Mouse (Mus musculus) heart, embryonic 14.5 days (tissue): ENCODE measurements at regions not wholly inside any gene's neighbourhood (a gene's known extent, or its start where the extent isn't known, plus 50 kb on each side); places are given as distances from the start of the nearest gene placed in this dataset.

ENCODE experiments used
- ATAC-seq: fragments of 200-750 bp; cut with Nextera tagmentation; 2 replicates; pipeline ENCODE4 v1.8.0; 2017; ENCODE audit warnings: low read depth, moderate TSS enrichment; ENCODE audit not compliant: insufficient number of reproducible peaks, insufficient read depth, low FRiP score
- H3K27ac ChIP-seq, 2 experiments: fragments of 200-500 bp in 1 of 2; fragments of 300-500 bp in 1 of 2; sonication (generic) in 1 of 2; replicated peaks in 1 of 2; 2 replicates each; pipeline ENCODE4 v1.5.1; 2012 to 2014; ENCODE audit warnings: low read depth in 2 of 2, low read length in 2 of 2, control low read depth in 1 of 2, mild to moderate bottlenecking in 1 of 2, mixed read lengths in 1 of 2; ENCODE audit not compliant: control insufficient read depth in 1 of 2, insufficient read depth in 1 of 2
- H3K27me3 ChIP-seq: fragments of 300-500 bp; sonication (generic); 2 replicates; pipeline ENCODE4 v1.6.1; 2014; ENCODE audit warnings: mild to moderate bottlenecking, low read length, control low read depth; ENCODE audit not compliant: control insufficient read depth, insufficient read depth
- H3K36me3 ChIP-seq: fragments of 300-500 bp; sonication (generic); 2 replicates; pipeline ENCODE4 v1.6.1; 2014; ENCODE audit warnings: mild to moderate bottlenecking, control low read depth, low read length, mixed read lengths; ENCODE audit not compliant: control insufficient read depth, insufficient read depth
- H3K4me1 ChIP-seq, 2 experiments: fragments of 200-500 bp in 1 of 2; fragments of 300-500 bp in 1 of 2; sonication (generic) in 1 of 2; 2 replicates each; pipeline ENCODE4 v1.6.1; 2012 to 2014; ENCODE audit warnings: low read length in 2 of 2, control low read depth in 1 of 2, mixed read lengths in 1 of 2; ENCODE audit not compliant: control insufficient read depth in 2 of 2, insufficient read depth in 2 of 2
- H3K4me2 ChIP-seq: fragments of 300-500 bp; sonication (generic); 2 replicates; pipeline ENCODE4 v1.6.1; 2014; ENCODE audit warnings: mild to moderate bottlenecking, low read length
- H3K4me3 ChIP-seq, 2 experiments: fragments of 200-500 bp in 1 of 2; fragments of 300-500 bp in 1 of 2; sonication (generic) in 1 of 2; 2 replicates each; pipeline ENCODE4 v1.5.1; 2012 to 2014; ENCODE audit warnings: low read length in 2 of 2, mild to moderate bottlenecking in 2 of 2, control low read depth in 1 of 2, low read depth in 1 of 2, moderate library complexity in 1 of 2; ENCODE audit not compliant: control insufficient read depth in 1 of 2, insufficient read depth in 1 of 2
- H3K9ac ChIP-seq: fragments of 300-500 bp; sonication (generic); 2 replicates; pipeline ENCODE4 v1.6.1; 2014; ENCODE audit warnings: mild to moderate bottlenecking, low read length
- H3K9me3 ChIP-seq: fragments of 300-500 bp; sonication (generic); 2 replicates; pipeline ENCODE4 v1.6.1; 2016; ENCODE audit warnings: low read length, control low read depth; ENCODE audit not compliant: control insufficient read depth
- WGBS: fragments of 180-500 bp; shearing (Covaris S2); extraction: QIAGEN DNeasy Blood & Tissue Kit; methylation state at CpG from one replicate; pipeline ENCODE4 v1.1.7; 2014; 5-methylcytosine and 5-hydroxymethylcytosine counted together

DNA sequence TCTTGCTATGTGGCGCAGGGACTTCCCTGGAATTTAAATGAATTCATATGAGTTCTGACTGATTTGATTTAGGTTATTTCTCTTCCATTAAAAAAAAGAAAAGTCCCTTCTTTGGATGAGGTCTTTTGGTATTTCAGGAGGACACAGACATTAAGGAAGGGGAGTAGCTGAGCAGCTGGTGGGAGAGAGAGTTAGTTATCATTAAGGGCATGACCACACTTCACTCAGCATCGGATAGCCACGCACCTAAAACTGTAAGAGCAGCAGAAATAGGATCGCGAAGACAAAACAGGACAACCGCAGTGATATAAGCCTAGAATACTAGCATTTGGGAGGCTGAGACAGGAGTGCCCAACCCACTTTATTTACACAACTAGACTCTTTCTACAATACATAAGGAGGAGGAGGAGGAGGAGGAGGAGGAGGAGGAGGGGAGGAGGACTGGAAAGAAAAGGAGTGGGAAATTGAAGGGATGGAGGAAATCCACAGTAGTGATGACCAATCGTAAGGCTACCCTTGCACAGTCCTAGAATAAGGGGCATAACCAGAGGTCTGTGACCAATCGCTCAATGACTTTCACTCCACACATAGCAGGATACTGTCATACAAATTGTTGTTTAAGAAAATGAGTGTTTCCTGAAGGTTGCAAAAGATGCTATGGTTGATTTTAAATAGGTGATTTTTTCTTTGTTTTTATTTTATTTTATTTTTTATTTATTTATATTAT is 241.5 kb downstream of the Lipi start:
- H3K4me3 ChIP-seq, result no peak overlapping the region

DNA sequence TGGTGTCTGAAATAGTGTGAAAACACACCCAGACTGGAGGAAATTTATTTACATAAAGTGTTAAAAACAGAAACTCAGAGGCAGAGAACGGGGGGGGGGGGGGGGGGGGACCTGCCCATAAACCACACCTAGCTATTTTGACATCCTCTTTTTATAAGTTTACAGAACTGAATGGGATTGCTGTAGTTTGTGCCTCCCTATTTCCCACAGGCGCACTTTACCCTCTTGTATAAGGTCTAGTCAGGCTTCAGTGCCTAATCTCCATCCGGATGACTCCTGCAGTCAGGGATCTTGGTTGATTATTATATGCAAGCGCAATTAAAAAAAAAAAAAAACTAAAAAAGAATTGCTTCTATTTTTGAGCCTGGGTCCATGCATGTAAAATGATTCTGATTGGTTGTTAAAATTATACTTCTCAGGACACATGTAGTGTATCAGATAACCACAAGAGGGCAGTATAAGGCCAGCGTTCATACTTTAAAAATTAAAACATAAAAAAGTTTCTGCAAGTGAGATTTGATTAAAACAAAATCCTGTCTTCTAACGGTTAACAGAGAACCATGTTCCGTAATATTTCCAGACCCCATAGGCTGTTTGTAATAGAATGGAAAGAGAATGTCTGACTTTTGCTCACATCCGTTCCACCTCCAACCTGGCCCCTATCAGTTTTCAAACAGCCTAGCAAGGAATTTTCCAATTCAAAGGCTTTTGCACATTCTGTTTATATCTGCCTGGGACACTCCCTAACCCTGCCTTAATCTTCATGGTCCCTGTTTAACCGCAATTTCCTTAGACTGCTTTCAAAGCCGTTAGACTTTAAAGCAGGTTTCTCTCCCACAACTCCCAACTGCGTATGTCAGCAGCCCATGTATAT is 242.6 kb downstream of the Lipi start:
- Histone ChIP-seq H3K4me3 (no peak overlapping the region), H3K27ac (no peak overlapping the region), H3K36me3 (no peaks in the 10 kb centered on the region), H3K9ac (no peak overlapping the region), H3K27me3 (no peaks in the 10 kb centered on the region), H3K9me3 (no peaks in the 10 kb centered on the region), H3K4me1 (no peaks in the 10 kb centered on the region), H3K4me2 (peak overlapping the region; percentile 42)
- no peak for ATAC-seq
- WGBS, result 44% methylated on average over 11 of the region's 11 CpGs

More for the DNA sequence above, 241.5 kb downstream of the Lipi start:
- Histone ChIP-seq H3K4me1 (no peaks in the 10 kb centered on the region), H3K9ac (no peak overlapping the region), H3K9me3 (no peaks in the 10 kb centered on the region), H3K36me3 (no peaks in the 10 kb centered on the region), H3K27ac (no peak overlapping the region), H3K4me2 (no peak overlapping the region), H3K27me3 (no peaks in the 10 kb centered on the region)
- WGBS, result 73% methylated on average over 8 of the region's 8 CpGs
- no peak for ATAC-seq

DNA sequence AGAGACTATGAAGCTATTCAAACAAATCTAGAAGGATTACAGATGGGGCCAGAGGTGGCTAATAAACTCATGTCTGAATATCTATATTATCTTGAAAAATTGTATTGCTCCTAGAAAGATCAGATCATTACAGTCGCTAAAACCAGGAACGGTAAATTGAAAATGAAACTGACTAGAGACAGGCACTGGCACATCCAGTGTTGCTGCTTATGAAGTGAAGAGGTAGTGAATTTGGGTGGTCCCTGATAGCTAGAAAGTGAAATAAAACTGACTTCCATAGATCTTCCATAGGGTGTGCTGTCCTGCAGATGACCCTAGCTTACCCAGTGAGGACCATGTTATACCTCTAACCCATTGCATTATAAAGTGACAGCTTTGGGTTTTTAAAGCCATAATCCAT is 251.6 kb downstream of the Lipi start:
- Histone ChIP-seq H3K9ac (no peak overlapping the region), H3K36me3 (no peaks in the 10 kb centered on the region), H3K4me3 (no peak overlapping the region), H3K27me3 (no peaks in the 10 kb centered on the region), H3K9me3 (no peaks in the 10 kb centered on the region), H3K27ac (no peak overlapping the region), H3K4me1 (no peaks in the 10 kb centered on the region), H3K4me2 (no peak overlapping the region)
- 90% methylated on average over 2 of the region's 2 CpGs for WGBS
- ATAC-seq, result no peak

DNA sequence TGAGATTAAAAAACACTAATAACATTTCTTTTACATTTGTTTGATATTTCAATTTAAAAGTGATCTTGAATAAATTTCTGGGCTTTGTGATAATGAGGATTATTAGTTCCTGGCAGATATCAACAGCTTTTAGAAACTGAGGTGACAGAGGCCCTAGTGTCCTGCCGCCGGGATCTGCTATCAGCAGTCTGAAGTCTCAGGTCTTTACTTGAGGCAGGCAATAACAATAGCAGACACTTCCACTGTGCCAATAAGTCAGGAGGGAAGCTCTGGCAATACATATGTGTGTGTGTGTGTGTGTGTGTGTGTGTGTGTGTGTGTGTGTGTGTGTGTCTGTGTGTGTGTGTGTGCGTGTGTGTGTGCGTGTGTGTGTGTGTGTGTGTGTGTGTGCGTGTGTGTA is 252.1 kb downstream of the Lipi start:
- Histone ChIP-seq H3K4me1 (no peaks in the 10 kb centered on the region), H3K9me3 (no peaks in the 10 kb centered on the region), H3K36me3 (no peaks in the 10 kb centered on the region), H3K4me3 (no peak overlapping the region), H3K4me2 (no peak overlapping the region), H3K27me3 (no peaks in the 10 kb centered on the region), H3K27ac (no peak overlapping the region), H3K9ac (no peak overlapping the region)
- WGBS, result 59% methylated on average over 5 of the region's 5 CpGs
- no peak for ATAC-seq

DNA sequence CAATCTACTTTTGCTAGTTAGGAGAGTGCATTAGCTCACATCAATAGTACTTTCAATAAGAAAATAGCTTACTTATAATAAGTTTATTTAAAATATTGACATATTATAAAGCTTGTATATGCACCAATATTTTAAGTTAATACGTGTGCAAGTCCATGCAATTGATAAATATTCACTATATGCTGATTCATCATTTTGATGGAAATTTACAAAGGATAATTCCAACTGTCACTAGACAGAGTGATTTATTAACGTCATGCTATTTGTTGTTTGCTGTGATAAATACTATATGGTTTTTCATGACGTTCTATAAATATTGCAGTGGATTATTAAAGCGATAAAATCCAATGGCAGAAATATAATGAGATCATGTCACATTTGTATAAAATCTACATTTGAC is 253.0 kb downstream of the Lipi start:
- Histone ChIP-seq H3K36me3 (no peaks in the 10 kb centered on the region), H3K4me3 (no peak overlapping the region), H3K27ac (no peak overlapping the region), H3K9ac (no peak overlapping the region), H3K4me2 (no peak overlapping the region), H3K9me3 (no peaks in the 10 kb centered on the region), H3K4me1 (no peaks in the 10 kb centered on the region), H3K27me3 (no peaks in the 10 kb centered on the region)
- no peak for ATAC-seq
- WGBS, result 80% methylated on average over 4 of the region's 4 CpGs

DNA sequence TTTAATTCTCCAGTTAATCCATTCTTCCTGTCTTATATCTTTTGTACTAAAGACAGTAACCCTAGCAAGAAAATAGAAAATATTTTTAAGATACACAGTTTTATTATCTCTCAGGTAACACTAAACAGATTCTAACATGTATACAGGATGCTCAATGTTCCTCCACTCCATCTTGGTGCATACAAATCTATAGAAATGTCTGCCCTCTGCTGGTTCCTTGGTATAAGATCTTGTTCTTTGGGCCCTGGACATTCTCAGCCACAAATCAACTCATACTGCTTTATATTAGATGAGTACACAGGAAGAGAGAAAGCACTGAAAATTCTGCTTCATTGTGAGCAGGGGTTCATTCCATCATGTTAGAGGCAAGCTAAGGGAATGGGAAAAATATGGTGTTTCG is 260.6 kb downstream of the Lipi start:
- Histone ChIP-seq H3K4me1 (no peaks in the 10 kb centered on the region), H3K4me3 (no peak overlapping the region), H3K9me3 (no peaks in the 10 kb centered on the region), H3K27me3 (no peaks in the 10 kb centered on the region), H3K4me2 (no peak overlapping the region), H3K9ac (no peak overlapping the region), H3K36me3 (no peaks in the 10 kb centered on the region), H3K27ac (no peak overlapping the region)
- ATAC-seq, result no peak
- 53% methylated on average over 1 of the region's 1 CpGs for WGBS

DNA sequence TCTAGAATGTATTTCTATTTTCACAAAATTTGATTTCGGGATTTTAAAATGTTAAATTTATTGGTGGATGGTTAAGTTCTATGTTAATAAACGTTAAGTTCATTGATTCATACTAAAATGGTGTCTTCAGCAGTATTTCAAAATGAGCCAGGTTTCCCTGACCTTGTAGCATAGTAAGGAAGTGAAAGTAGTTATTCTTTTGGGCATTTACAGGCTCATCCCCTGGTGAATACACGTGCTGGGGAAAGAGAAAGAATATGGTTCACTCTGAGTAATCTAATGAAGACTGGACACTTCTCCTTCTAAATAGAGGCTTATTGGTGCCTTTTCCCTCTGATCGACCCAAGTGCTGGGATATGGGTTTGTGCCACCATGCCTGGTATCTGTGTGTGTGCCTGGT is 281.1 kb downstream of the Lipi start:
- no peaks in the 10 kb centered on the region for H3K9me3 ChIP-seq
- no peaks in the 10 kb centered on the region for H3K36me3 ChIP-seq
- no peak for ATAC-seq
- H3K4me1 ChIP-seq, result no peaks in the 10 kb centered on the region
- no peak overlapping the region for H3K27ac ChIP-seq
- H3K9ac ChIP-seq, result no peak overlapping the region
- no peak overlapping the region for H3K4me3 ChIP-seq
- H3K4me2 ChIP-seq, result no peak overlapping the region
- no peaks in the 10 kb centered on the region for H3K27me3 ChIP-seq
- 62% methylated on average over 4 of the region's 4 CpGs for WGBS
